Mouse (Mus musculus): ENCODE measurements at regions not wholly inside any gene's neighbourhood (a gene's known extent, or its start where the extent isn't known, plus 50 kb on each side); places are given as distances from the start of the nearest gene placed in this dataset.

GRCm38 (mm10) chr4:131491960-131492359, 346.1 kb downstream of the Ptpru start:
- TF ChIP-seq ZC3H11A (IDR thresholded peaks at IDR 0.05; ENCODE audit: low read depth, low read length) (no peak), E2F4 (IDR thresholded peaks at IDR 0.05; ENCODE audit: insufficient replicate concordance, low read depth, low read length) (no peak), BHLHE40 (IDR thresholded peaks at IDR 0.05; ENCODE audit: low read depth, low read length) (no peak), POLR2A (IDR thresholded peaks at IDR 0.05; ENCODE audit: low read depth, low read length) (no peak), POLR2AphosphoS2 (IDR thresholded peaks at IDR 0.05; ENCODE audit: low read depth, low read length) (no peak), EP300 (IDR thresholded peaks at IDR 0.05; ENCODE audit: low read length) (no peak)

Data from CH12.LX (cell line).